Mouse (Mus musculus): ENCODE data around the gene Prph2. TPM values are rescaled to one million over a fixed set of nuclear protein-coding genes. Genes with fewer than 3 reads are reported as not detected.

The Prph2 gene
- polyA plus RNA-seq (2012; rRNA removed), result not detected in 2 replicates

DNA sequence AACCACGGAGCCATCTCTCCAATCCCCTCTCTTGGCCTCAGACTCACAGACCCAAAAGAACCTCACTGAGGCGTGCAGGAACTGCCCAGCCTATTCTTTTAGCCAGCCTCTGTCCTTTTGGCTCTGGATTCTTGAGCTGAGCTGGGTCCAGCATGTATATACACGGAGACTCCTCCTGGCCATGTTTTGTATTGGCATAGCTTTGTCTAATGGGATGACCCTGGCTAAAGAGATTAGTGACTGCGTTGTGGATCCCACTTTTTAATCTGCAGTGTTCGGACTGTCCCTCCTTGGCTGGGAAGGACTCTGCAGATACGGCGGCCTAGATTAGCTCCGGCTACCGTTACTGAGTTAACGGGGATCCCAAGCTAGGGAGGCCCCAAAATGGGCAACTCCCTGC lies at the start of gene Prph2:
TSS of gene Prph2 (plus strand) at position 274 of the 400 bp plus-strand sequence.
- H3K27ac ChIP-seq (ENCODE audit: insufficient read depth, low read depth, low read length), result no peak within 1 kb of the TSS
- H3K36me3 ChIP-seq (ENCODE audit: control insufficient read depth, insufficient read depth, low read length), result no peaks in the 10 kb centered on the region
- 91% methylated on average over 10 of the region's 10 CpGs for WGBS
- no peak within 1 kb of the TSS for H3K4me3 ChIP-seq (ENCODE audit: insufficient read depth, low read depth, low read length)
- no peak for DNase-seq
- TF ChIP-seq POLR2A (IDR thresholded peaks at IDR 0.05; ENCODE audit: low read depth, low read length), result no peak
- TF ChIP-seq CTCF (conservative IDR thresholded peaks at IDR 0.05; ENCODE audit: insufficient read depth, insufficient read length, low read depth, low read length), result no peak
- no peaks in the 10 kb centered on the region for H3K27me3 ChIP-seq (replicated peaks; ENCODE audit: control insufficient read depth, insufficient read depth, low read length)
- no peaks in the 10 kb centered on the region for H3K4me1 ChIP-seq (ENCODE audit: control insufficient read depth, insufficient read depth, low read length)

DNA sequence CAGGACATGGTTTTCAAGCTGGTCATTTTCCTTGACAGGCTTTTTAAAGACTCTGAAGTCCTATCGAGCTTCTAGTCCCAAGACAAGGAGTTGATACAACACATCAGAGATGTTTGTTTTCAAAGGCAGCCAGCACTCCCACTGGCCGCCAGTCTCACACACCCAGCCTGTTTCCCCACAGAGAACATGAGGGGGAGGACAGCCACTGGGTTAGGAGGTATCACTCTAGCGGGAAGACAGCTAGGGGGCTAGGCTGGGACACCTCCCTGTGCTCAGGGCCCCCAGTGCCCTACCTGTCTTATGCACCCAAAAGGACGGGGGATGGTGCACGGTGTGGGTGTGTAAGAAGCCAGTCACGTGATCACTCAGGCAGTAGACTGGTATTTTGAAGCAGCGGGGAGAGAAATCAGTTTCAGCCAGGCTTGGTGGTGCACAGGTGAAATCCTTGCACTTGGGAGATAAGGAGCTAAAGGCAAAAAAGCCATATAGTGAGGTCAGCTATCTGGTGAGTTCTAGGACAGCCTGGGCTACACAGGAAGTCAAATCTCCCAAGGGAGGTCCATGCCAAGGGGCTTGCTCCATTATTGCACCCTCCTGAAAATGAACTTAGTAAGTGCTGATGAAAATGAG lies 45.6 kb upstream of the Prph2 start:
- Histone ChIP-seq H3K27ac (ENCODE audit: insufficient read depth, low read depth, low read length) (no peak overlapping the region), H3K4me1 (ENCODE audit: control insufficient read depth, insufficient read depth, low read length) (no peaks in the 10 kb centered on the region), H3K4me3 (ENCODE audit: insufficient read depth, low read depth, low read length) (no peak overlapping the region), H3K27me3 (replicated peaks; ENCODE audit: control insufficient read depth, insufficient read depth, low read length) (no peaks in the 10 kb centered on the region), H3K36me3 (ENCODE audit: control insufficient read depth, insufficient read depth, low read length) (no peaks in the 10 kb centered on the region)
- TF ChIP-seq CTCF (conservative IDR thresholded peaks at IDR 0.05; ENCODE audit: insufficient read depth, insufficient read length, low read depth, low read length) (no peak), POLR2A (IDR thresholded peaks at IDR 0.05; ENCODE audit: low read depth, low read length) (no peak)
- 58% methylated on average over 7 of the region's 7 CpGs for WGBS
- no peak for DNase-seq

DNA sequence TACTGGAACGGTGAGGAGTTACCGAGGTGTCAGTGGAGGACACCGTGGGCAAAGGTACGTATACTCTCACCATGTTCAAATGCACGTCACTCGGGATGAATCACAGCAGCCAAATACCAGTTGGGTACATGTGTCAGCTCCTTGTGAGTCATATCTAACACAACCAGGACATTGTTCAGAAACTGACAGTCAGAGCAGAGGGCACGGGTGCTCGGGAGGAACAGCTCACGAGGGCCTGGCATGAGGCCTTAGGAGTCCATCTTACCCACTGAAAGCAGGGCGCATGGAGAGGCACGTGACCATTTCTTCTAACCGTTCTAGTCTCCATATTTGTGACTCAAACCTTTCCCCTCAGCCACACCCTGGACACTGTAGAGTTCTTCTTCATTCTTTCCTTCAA lies 43.4 kb upstream of the Prph2 start:
- DNase-seq, result no peak
- 90% methylated on average over 12 of the region's 12 CpGs for WGBS
- TF ChIP-seq CTCF (conservative IDR thresholded peaks at IDR 0.05; ENCODE audit: insufficient read depth, insufficient read length, low read depth, low read length) (no peak), POLR2A (IDR thresholded peaks at IDR 0.05; ENCODE audit: low read depth, low read length) (no peak)

DNA sequence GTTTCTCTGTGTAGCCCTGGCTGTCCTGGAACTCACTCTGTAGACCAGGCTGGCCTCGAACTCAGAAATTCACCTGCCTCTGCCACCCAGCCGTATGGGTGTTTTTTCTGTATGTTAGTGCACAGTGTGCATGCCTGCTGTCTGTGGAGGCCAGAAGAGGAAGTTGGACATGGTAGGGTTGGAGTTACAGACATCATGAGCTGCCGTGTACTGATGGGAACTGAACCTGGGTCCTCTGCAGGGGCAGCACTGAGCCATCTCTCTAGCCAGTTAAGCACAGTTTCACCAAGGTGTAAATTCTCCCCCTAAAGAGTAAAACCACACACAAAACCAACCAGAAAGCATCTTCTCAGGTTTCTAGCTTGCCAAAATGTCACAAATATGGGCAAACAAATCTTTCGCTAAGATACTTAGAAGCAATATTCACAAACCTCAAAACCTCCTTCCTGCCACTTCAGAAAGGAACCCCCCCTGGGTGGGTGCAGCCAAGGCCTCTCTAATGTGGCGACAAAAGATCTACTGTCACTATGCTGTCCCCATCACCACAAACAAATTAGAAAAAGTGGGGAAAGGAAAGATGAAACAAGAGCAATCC lies 40.0 kb upstream of the Prph2 start:
- TF ChIP-seq CTCF (conservative IDR thresholded peaks at IDR 0.05; ENCODE audit: insufficient read depth, insufficient read length, low read depth, low read length) (no peak), POLR2A (IDR thresholded peaks at IDR 0.05; ENCODE audit: low read depth, low read length) (no peak)
- WGBS, result 98% methylated on average over 5 of the region's 5 CpGs
- Histone ChIP-seq H3K27ac (ENCODE audit: insufficient read depth, low read depth, low read length) (no peak overlapping the region), H3K36me3 (ENCODE audit: control insufficient read depth, insufficient read depth, low read length) (no peaks in the 10 kb centered on the region), H3K27me3 (replicated peaks; ENCODE audit: control insufficient read depth, insufficient read depth, low read length) (no peaks in the 10 kb centered on the region), H3K4me1 (ENCODE audit: control insufficient read depth, insufficient read depth, low read length) (peaks cover 5% of the 10 kb centered on the region; the same call in 1 of the 2 replicates), H3K4me3 (ENCODE audit: insufficient read depth, low read depth, low read length) (no peak overlapping the region)
- no peak for DNase-seq

More for the DNA sequence above, 43.4 kb upstream of the Prph2 start:
- no peaks in the 10 kb centered on the region for H3K27me3 ChIP-seq (replicated peaks; ENCODE audit: control insufficient read depth, insufficient read depth, low read length)
- H3K4me1 ChIP-seq (ENCODE audit: control insufficient read depth, insufficient read depth, low read length), result no peaks in the 10 kb centered on the region
- no peak overlapping the region for H3K27ac ChIP-seq (ENCODE audit: insufficient read depth, low read depth, low read length)
- no peaks in the 10 kb centered on the region for H3K36me3 ChIP-seq (ENCODE audit: control insufficient read depth, insufficient read depth, low read length)
- no peak overlapping the region for H3K4me3 ChIP-seq (ENCODE audit: insufficient read depth, low read depth, low read length)

DNA sequence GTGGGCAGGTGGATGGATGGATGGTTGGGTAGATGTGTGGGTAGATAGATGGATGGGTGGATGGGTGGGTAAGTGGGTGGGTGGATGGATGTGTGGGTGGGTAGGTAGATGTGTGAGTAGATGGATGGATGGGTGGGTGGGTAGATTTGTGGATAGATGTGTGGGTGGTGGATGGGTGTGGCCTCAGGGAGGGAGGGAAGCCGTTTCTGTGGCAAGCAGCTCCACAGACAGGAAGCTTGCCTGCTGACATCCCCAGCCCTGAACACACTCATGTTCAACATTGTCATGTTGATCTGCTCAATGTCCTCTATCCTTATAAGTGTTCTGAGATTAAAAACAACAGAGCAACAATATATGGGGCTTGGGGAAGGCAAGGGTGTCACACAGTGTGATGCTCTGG lies 39.3 kb upstream of the Prph2 start:
- TF ChIP-seq POLR2A (IDR thresholded peaks at IDR 0.05; ENCODE audit: low read depth, low read length) (no peak), CTCF (conservative IDR thresholded peaks at IDR 0.05; ENCODE audit: insufficient read depth, insufficient read length, low read depth, low read length) (no peak)
- no peaks in the 10 kb centered on the region for H3K27me3 ChIP-seq (replicated peaks; ENCODE audit: control insufficient read depth, insufficient read depth, low read length)
- WGBS, result 36% methylated on average over 1 of the region's 1 CpGs
- H3K36me3 ChIP-seq (ENCODE audit: control insufficient read depth, insufficient read depth, low read length), result no peaks in the 10 kb centered on the region
- DNase-seq, result no peak
- no peak overlapping the region for H3K4me3 ChIP-seq (ENCODE audit: insufficient read depth, low read depth, low read length)
- H3K4me1 ChIP-seq (ENCODE audit: control insufficient read depth, insufficient read depth, low read length), result peaks cover 5% of the 10 kb centered on the region; the same call in 1 of the 2 replicates
- H3K27ac ChIP-seq (ENCODE audit: insufficient read depth, low read depth, low read length), result no peak overlapping the region

DNA sequence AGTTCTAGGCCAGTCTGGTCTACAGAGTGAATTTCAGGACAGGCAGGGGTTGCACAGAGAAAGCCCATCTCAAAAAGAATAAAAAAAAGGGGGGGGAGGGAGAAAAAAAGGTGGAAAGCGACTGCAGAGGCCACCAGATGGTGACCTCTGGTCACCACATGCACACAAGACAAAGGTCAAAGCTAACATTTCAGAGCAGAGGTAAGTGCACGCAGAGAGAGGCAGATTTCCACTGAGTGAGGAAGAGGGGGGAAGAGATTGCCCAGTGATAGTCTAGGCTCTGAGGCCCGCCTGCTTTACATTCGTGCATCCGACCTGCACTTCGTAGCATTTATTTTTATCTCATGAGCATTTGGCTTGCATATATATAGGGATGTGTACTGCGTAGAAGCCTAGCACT lies 37.5 kb upstream of the Prph2 start:
- TF ChIP-seq CTCF (conservative IDR thresholded peaks at IDR 0.05; ENCODE audit: insufficient read depth, insufficient read length, low read depth, low read length), result no peak
- no peak for TF ChIP-seq POLR2A (IDR thresholded peaks at IDR 0.05; ENCODE audit: low read depth, low read length)
- no peak for DNase-seq
- 80% methylated on average over 7 of the region's 7 CpGs for WGBS
- Histone ChIP-seq H3K4me1 (ENCODE audit: control insufficient read depth, insufficient read depth, low read length) (peaks cover 13% of the 10 kb centered on the region; the same call in 1 of the 2 replicates), H3K27ac (ENCODE audit: insufficient read depth, low read depth, low read length) (no peak overlapping the region), H3K27me3 (replicated peaks; ENCODE audit: control insufficient read depth, insufficient read depth, low read length) (no peaks in the 10 kb centered on the region), H3K4me3 (ENCODE audit: insufficient read depth, low read depth, low read length) (no peak overlapping the region), H3K36me3 (ENCODE audit: control insufficient read depth, insufficient read depth, low read length) (no peaks in the 10 kb centered on the region)

DNA sequence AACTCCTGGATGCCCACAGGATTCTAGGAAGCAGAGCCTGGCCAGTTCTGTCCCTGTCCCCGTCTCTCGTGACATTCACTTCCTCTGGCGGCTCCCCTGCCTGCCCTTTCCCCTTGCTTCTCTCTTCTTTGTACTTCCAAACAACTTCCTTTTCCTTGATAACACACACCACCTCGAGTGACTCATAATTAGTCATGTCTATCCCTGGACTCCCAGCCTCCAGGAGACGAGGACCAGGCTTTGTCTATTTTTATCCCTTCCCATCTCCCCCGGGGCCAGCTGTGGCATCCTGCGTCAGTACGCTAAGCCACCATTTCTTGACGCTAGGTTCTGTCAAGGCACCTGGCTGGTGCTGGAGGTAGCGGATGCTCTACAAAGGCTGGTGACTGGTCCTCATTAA lies 36.1 kb upstream of the Prph2 start:
- H3K27me3 ChIP-seq (replicated peaks; ENCODE audit: control insufficient read depth, insufficient read depth, low read length), result no peaks in the 10 kb centered on the region
- DNase-seq, result peak; percentile 80
- peaks cover 13% of the 10 kb centered on the region; the same call in 1 of the 2 replicates for H3K4me1 ChIP-seq (ENCODE audit: control insufficient read depth, insufficient read depth, low read length)
- H3K27ac ChIP-seq (ENCODE audit: insufficient read depth, low read depth, low read length), result peak overlapping the region; percentile 6; the same call in 1 of the 2 replicates
- 53% methylated on average over 10 of the region's 10 CpGs for WGBS
- no peaks in the 10 kb centered on the region for H3K36me3 ChIP-seq (ENCODE audit: control insufficient read depth, insufficient read depth, low read length)
- TF ChIP-seq CTCF (conservative IDR thresholded peaks at IDR 0.05; ENCODE audit: insufficient read depth, insufficient read length, low read depth, low read length), result no peak
- no peak for TF ChIP-seq POLR2A (IDR thresholded peaks at IDR 0.05; ENCODE audit: low read depth, low read length)
- no peak overlapping the region for H3K4me3 ChIP-seq (ENCODE audit: insufficient read depth, low read depth, low read length)

Measured in kidney, adult 2 months (tissue).